Mouse (Mus musculus): Measurements from ENCODE around the gene Atp8a1.

Atp8a1 gene

DNA sequence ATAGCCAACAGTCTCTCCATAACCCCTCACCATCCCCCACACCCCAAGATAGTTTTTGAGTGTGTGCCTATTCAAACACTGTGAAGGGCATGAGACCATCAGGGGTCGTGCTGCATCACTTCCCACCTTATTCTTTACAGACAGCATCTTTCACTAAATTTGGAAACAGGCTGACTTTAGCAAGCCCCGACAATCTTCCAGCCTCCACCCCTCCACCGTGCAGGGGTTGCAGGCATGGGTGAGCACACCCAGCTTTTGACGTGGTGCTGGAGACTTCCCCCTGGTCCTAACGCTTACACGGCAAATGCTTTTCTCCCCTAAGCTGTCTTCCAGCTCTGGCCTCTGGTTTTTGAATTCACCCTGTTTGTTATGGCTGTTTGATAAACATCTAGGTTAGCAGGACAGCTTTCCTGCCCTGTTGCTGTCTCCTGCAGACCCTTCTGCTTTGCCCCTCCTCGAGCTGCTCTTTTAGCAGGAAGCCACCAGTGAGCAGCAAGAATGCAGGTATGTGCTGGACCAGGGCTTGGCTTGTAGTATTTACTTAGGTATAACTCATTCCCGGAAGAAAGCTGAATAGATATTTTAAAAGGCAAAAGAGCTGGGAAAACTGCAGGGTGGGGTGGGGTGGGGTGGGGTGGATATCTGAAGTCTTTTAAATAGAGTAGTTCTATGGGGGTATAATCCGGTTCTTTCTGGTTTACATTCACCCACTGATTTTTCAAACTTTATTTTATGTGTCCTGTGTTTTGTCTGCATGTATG is 218.9 kb downstream of the Atp8a1 start:
- CTCF ChIA-PET = interaction anchor here in 2 of 4 experiments (0.6 to 1.9 kb wide), 3 partner anchors 15 to 128 kb away, joined by 3 to 4 read pairs (median 3); no protein-coding TSS in a partner anchor
- POLR2A ChIA-PET = interaction anchor here in 1 of 4 experiments (0.6 to 1.0 kb wide), 2 partner anchors 409 to 1950 kb away, joined by 3 to 5 read pairs; no protein-coding TSS in a partner anchor

DNA sequence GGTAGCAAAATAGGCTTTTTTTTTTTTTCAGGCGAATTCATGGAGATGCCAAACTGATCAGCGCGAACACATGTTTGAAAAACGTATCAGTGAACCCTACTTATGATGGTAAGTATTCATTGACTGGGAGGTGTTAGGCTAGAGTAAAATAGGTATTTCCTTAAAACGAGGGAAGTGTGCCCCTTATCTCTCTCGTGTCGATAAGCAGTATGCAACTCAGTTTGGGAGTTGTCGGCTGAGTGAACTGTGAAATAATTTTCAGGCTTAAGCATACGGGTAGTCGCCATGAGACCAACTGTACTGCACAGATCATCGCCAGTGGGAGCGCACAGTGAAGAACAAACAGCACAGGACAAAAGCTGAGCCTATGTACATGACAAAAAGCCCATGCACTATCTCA is 226.0 kb downstream of the Atp8a1 start:
- ChIA-PET POLR2A (no interaction called here), CTCF (no interaction called here)

DNA sequence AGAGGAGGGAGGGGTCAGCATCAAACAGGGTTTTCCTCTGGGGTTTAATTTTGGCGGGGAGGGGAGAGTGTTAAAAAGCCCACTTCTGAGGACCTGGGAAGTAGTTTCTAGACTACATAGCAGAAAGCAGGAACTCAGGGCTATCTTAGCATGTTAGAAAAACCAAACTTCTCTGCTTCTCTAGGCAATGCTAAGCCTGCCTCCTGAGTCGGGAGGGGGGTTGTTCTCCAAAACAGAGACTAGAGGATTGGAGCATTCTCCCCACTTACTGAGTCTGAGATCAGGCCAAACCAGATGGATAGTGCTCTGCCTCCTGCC is 237.8 kb downstream of the Atp8a1 start:
- CTCF ChIA-PET = no interaction called here
- POLR2A ChIA-PET = interaction anchor here in 1 of 4 experiments (2.1 kb wide), 1 partner anchor 29 kb away, joined by 5 read pairs; no protein-coding TSS in a partner anchor

DNA sequence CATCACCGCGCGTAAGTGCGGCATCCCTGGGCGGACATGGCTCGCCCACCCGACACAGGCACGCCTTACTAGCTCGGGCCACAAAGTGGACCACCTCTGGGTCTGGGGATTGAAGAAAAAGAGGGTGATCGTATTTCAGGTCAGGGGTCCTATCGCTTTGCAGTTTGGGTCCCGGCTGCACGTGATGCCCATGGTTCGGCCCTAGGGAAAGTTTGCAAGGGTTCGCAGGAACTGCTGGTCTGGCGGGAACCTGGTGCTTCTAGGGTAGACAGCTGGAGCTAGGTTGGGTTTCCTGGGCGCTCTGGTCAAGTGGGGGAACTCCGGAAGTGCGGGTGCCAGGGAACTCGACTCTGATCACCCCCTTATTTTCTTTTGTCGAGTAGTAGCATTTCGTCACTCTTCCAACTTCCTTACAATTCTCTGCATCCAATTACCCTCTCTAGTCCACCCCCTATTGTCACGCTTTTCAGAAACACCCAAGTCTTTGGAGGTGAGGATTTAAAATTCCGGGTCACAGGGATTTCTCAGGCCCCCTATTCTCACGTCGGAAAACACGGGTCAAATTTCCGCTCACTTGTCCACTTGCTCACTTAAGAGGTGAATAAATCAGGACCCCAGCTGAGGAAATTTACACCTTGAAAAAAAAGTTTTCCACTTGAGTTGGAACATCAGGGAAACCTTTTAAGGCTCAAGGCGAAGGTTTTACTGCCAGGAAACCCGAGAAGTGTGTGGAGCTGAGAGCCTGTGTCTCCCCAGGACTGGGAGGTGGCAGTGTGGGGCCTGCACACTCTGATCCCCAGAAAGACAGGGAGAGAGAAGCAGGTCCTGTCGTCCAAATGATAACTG is 238.3 kb downstream of the Atp8a1 start:
- POLR2A ChIA-PET = interaction anchor here in 2 of 4 experiments (1.6 to 2.1 kb wide), 2 partner anchors 17 to 30 kb away, joined by 4 to 5 read pairs; no protein-coding TSS in a partner anchor
- CTCF ChIA-PET = interaction anchor here in 1 of 4 experiments (1.8 kb wide), 1 partner anchor 76 kb away, joined by 6 read pairs; no protein-coding TSS in a partner anchor

DNA sequence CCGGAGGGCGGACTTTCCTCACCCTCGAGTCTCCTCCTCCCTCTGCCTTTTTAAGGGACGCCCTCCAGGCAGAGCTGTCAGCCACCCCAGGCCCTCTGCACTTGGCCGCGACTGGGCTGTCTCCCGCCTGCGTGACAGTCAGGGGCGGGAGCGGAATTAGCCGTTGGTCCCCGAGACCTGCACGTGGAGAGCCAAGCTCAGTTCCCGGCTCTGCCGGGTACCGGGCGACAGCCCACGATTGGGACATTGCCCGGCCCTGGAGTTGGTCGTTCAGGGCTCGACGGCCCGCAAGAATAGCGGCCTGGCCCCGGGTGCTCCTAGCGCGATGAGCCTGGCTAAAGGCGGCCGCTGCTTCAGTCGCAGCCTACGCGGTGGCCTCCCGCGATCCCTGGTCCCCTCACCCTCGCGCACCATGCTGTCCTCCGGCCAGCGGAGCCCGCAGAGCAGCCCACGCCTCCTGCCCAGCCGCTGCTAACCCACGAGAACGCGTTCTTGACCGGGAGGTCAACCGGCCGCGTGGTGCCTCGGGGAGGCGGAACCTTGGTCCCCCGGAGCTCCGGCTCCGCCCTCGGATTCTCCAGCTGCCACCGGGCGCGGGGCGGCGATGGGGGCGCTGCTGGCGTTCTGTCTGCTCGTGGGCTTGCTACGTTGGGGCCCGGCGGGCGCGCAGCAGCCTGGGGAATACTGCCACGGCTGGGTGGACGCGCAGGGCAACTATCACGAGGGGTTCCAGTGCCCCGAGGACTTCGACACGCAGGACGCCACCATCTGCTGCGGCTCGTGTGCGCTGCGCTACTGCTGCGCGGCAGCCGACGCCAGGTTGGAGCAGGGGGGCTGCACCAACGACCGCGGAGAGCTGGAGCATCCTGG is 239.2 kb downstream of the Atp8a1 start, which contains the start of gene Shisa3:
TSS of gene Shisa3 (plus strand) at position 79 of the 870 bp plus-strand sequence.
- ChIA-PET POLR2A (interaction anchor here in 2 of 4 experiments (1.6 to 2.1 kb wide), 2 partner anchors 16 to 31 kb away, joined by 4 to 5 read pairs; no protein-coding TSS in a partner anchor), CTCF (interaction anchor here (0.6 to 1.8 kb wide), 5 partner anchors 9 to 717 kb away, joined by 3 to 6 read pairs (median 4); no protein-coding TSS in a partner anchor)

DNA sequence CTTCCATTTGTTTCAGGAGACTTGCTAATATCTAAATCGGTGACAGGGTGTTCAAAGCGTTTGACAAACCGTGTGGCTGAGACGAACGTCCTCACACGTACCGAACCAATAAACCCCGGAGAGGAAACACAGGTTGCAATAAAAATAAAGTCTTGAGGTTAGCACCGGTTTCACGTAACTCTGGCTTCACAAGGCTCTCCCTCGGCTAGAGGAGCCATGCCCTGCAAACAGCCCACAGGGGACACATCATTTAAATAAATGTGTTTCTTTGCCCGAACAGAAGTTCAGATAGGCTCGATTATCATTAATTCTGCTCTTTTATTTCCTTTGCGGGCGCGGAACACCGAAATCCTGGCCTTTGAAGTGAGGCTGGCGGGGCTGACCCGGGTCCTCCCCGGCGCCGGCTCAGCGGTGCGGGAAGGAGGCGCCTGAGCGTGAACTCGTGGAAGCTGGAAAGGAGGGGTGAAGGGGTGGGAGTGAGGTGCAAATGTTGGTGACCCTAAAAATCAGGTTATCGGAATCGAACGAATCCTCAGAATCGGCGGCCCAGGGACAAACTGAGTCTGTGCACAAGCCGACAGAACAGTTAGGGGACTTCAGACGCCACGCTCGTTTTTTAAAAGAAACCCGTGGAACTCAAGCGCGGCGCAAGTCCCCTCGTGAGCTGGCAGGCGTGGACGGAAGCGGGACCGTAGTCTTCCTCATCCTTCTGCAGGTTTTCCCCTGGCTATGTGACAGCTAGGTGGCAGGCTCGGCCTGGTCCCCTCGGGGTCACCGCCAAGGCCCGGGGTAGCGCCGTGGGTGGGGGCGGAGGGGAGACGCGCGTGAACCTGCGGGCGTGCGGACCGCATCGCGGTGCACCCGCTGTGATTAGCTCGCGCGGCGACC is 240.1 kb downstream of the Atp8a1 start:
- CTCF ChIA-PET = interaction anchor here (0.6 to 1.8 kb wide), 5 partner anchors 10 to 716 kb away, joined by 3 to 6 read pairs (median 4); no protein-coding TSS in a partner anchor
- POLR2A ChIA-PET = interaction anchor here in 1 of 4 experiments (1.6 kb wide), 1 partner anchor 15 kb away, joined by 4 read pairs; no protein-coding TSS in a partner anchor

DNA sequence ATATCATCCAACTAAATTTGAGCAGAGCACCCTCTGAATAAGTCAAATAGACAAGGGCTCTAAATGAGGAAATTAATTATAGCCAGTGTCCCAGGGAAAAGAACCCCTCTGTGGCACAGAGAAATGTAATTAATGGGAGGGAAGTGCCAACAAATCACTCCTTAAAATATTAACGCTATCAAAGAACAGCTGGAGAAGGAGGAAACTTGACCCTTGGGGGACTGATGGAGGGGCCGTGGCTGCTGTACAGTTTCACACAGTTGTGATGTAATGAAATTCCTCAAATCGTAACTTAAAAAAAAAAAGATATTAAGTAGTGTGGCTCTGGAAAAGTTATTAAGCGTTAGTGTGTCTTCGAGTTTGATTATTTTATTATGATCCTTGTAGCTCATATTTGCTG is 241.3 kb downstream of the Atp8a1 start:
- ChIA-PET POLR2A (no interaction called here), CTCF (interaction anchor here in 1 of 4 experiments (0.6 kb wide), 1 partner anchor 26 kb away, joined by 3 read pairs; no protein-coding TSS in a partner anchor)

DNA sequence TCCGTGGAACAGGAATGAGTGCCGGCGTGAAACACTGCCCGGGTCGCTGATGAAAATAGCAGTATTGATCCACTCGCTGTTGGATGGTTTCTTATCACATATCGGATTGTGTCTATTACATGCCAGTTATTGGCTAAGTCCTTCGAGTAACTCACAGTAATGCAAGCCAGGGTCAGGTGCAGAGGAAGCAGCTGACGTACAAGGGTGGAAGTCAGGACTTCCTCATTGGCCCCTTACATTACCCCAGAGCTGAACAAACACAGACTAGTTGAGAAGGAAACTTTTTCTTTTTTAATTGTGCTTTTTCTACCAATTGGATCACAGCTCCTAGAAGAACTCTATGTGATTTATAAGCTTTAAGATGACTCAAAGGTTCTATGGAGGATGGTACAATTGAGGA is 247.3 kb downstream of the Atp8a1 start:
- ChIA-PET POLR2A (no interaction called here), CTCF (no interaction called here)

DNA sequence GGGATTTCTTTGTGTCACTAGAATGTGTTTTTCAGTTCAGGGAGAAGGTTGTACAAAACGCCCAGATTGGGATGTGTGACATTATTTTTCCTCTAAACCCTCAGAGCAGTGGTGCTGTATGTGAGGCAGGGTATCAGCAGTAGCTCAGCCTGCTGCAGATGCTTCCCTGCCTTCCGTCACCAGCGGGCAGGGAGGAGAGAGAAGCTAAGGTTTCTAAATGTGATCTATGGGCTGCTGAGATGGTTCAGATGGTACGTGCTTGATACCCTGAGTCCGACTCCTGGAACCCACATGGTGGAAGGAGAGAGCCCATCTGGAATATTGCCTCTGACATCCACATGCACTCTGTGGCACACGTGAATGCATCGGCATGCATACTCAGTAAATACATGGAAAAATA is 251.6 kb downstream of the Atp8a1 start:
- CTCF ChIA-PET = no interaction called here
- POLR2A ChIA-PET = no interaction called here

DNA sequence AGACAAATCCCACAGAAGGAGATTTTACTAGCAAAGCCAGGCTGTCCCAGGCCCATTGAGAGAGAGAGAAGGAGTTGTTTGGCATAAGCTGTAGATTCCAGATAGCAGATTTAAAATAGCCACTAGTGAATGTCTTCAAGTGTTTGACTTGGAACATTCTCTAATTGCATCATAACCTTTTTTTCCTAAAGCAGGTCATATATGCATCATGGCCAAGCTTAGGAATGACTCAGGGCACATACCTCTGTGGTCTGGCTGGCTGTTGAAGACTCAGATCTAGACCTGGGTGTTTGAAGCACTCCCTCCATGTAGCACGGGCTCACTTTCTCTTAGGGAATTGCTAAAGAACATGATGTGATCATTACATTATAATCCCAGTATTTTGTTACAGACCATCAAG is 252.2 kb downstream of the Atp8a1 start:
- POLR2A ChIA-PET = no interaction called here

DNA sequence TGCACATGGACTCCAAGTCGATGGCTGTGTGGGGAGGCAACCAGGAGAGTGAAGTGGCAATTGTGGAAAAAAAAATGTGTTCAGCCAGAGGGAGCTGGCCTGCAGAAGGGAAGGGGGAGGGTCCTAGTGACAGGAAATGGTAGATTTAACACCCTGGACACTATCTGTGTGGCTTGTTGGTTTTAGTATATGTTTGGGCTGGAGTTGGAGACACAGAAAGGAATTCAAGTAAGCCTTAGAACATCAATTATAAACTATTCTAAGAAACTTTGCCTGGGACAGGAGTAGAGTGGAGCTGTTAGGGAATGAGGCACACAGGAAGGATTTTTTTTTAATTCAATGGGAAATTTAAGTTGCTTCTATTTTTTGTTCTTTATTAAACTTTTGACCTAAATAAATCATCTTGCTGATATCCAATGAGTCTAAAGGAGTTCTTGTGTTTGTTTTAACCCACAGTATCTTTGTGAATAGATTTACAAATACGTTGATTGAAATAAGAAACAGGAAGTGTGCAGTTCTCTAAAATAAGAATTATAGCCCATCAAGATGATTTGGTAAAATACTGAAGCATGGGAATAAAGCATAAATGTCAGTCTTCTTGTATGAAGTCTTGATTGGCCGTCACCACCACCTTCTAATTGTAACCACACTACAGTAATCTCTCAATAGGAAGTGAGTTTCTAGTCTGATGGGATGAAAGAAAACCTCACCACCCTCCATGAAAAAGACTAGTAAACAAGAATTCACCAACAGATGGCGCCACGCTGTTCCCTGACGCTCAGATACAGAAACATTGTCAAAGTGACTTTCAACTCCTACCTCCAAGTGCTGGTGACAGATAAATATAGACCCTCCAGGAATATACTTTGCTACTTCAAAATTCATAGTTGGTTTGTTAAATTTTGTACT is 267.3 kb downstream of the Atp8a1 start:
- POLR2A ChIA-PET = interaction anchor here in 2 of 4 experiments (0.6 to 1.5 kb wide), 2 partner anchors 50 to 814 kb away, joined by 3 to 4 read pairs; no protein-coding TSS in a partner anchor

More for the DNA sequence above, 252.2 kb downstream of the Atp8a1 start:
- CTCF ChIA-PET = no interaction called here

DNA sequence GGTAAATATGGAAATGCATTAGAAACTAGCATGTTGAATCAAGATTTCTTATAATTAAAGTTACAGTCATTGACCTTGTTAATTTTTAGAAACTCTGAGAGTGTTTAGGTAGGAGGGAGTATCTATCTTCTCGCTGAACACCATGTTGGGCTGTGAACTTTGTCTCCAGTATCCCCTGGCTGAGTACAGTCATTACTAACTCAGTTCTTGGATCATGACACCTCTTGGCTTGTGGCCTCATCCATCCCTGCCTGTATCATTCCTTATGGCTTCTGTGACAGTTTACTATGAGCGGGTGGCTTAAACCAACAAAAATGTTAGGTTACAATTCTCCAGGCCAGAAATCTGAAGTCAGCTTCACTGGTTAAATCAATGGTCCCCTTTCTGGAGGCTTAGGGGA is 271.5 kb downstream of the Atp8a1 start:
- POLR2A ChIA-PET = interaction anchor here in 1 of 4 experiments (0.6 kb wide), 1 partner anchor 71 kb away, joined by 5 read pairs; no protein-coding TSS in a partner anchor
- CTCF ChIA-PET = no interaction called here

More for the DNA sequence above, 267.3 kb downstream of the Atp8a1 start:
- CTCF ChIA-PET = interaction anchor here in 1 of 4 experiments (0.7 kb wide), 1 partner anchor 26 kb away, joined by 3 read pairs; no protein-coding TSS in a partner anchor

DNA sequence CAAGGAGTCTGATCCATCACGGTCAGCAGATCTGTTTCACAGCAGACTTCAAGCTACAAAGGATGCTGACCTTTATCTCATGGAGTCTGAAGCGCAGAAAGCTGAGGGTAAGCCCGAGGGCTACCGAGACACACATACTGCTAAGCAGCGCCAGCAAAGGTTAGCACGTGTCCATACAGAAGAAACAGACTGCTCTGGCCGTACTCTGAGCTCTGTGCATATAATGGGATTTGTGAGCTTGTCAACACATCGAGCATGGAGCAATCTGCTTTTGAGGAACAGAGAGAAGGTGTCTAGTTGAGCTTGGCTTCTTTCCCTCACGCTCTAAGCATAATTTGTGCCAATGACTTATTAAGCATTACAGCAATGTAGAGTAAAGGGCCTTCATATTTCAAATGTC is 273.2 kb downstream of the Atp8a1 start:
- ChIA-PET POLR2A (interaction anchor here in 1 of 4 experiments (0.6 to 1.2 kb wide), 2 partner anchors 24 to 51 kb away, joined by 3 read pairs; no protein-coding TSS in a partner anchor), CTCF (no interaction called here)

DNA sequence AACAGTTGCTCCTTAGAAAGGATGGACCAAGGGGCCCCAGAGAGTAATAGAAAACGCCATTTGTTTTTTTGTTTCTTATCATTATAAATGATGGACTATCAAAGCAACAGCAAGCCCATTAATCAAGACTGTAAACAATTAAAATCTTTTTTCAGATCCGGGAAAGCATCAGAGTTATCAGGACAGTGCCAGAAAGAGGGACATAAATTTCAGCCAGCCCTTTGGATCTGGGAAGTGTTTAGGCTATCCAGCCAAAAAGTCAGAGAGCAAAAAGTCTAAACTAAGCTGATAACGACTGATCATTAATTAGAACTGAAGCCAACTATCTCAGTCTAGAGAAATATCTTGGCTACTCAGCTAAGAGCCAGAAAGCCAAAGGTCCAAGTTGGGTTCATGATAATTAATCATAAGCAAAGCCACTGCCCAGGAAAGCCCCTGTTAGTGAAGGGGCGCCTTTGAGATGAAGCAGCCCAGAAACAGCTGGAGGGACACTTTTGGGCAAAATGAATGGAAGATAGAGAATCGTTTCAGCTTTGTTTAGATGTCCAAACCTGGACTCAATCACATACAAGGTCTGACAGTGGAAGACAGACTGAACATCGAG is 274.6 kb downstream of the Atp8a1 start:
- POLR2A ChIA-PET = no interaction called here
- CTCF ChIA-PET = interaction anchor here in 1 of 4 experiments (0.6 kb wide), 1 partner anchor 649 kb away, joined by 3 read pairs; no protein-coding TSS in a partner anchor

All from embryonic stem cell, embryonic (primary cell).